Mouse (Mus musculus): ENCODE measurements at regions not wholly inside any gene's neighbourhood (a gene's known extent, or its start where the extent isn't known, plus 50 kb on each side); places are given as distances from the start of the nearest gene placed in this dataset.
A peak's percentile ranks its signal among the peaks of the same experiment; 100 is the strongest.

DNA sequence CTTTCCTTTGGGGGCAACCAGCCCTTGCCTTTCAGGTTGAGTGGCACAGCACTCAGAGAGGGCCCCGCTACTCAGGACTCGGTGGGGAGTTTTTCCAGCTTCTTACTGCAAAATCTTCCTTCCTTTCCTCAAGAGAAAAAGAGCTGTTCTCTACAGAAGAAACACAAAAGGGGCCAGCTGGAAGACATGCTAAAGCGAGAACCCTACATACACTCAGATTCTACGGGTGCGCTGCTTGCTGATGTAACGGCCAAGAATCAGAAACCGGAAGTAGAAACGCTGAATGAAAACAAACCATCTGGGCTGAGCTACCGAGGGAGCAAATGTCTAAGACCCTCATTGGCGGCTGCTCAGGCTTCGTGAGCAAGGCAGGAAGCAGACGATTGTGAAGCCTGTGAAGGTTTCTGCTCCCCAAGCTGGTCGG is 203.3 kb upstream of the Klf3 start:
- peak; percentile 53 for TF ChIP-seq POLR2A (IDR thresholded peaks at IDR 0.05; ENCODE audit: control insufficient read depth, extremely low read depth, insufficient read depth, low read length, poor library complexity)
- no peak for TF ChIP-seq CTCF (IDR thresholded peaks at IDR 0.05; ENCODE audit: borderline replicate concordance, control insufficient read depth, extremely low read depth, insufficient read depth, low read length, poor library complexity)

All from thymus, adult 2 months (tissue).